Mouse (Mus musculus) G1E (cell line): ENCODE results near the gene Kcnma1.

Experiments used
- CTCF ChIP-seq: IDR thresholded peaks from 2 replicates; pipeline ENCODE4 v1.5.1; 2012; ENCODE audit warnings: low read depth, low read length, inconsistent platforms, mixed read lengths
- GATA1 ChIP-seq: IDR thresholded peaks from 2 replicates; pipeline ENCODE4 v1.6.1; 2012; ENCODE audit warnings: borderline replicate concordance, low read length, inconsistent platforms, mixed read lengths
- TAL1 ChIP-seq: conservative IDR thresholded peaks from 2 replicates; pipeline ENCODE4 v1.6.1; 2012; ENCODE audit warnings: low read depth, low read length, inconsistent platforms, mixed read lengths

- TF ChIP-seq GATA1 (no peak), CTCF (no peak), TAL1 (no peak)
Measured at GRCm38 (mm10) chr14:23525910-23526309, 488.4 kb downstream of the Kcnma1 start.
